Mouse (Mus musculus) spleen, adult 12 weeks (tissue): ENCODE results near the gene Kif3c.

ENCODE experiments used
- DNase-seq: peaks from one replicate; pipeline ENCODE4 v3.0.0; 2022; ENCODE audit warnings: low spot score

The Kif3c gene

DNA sequence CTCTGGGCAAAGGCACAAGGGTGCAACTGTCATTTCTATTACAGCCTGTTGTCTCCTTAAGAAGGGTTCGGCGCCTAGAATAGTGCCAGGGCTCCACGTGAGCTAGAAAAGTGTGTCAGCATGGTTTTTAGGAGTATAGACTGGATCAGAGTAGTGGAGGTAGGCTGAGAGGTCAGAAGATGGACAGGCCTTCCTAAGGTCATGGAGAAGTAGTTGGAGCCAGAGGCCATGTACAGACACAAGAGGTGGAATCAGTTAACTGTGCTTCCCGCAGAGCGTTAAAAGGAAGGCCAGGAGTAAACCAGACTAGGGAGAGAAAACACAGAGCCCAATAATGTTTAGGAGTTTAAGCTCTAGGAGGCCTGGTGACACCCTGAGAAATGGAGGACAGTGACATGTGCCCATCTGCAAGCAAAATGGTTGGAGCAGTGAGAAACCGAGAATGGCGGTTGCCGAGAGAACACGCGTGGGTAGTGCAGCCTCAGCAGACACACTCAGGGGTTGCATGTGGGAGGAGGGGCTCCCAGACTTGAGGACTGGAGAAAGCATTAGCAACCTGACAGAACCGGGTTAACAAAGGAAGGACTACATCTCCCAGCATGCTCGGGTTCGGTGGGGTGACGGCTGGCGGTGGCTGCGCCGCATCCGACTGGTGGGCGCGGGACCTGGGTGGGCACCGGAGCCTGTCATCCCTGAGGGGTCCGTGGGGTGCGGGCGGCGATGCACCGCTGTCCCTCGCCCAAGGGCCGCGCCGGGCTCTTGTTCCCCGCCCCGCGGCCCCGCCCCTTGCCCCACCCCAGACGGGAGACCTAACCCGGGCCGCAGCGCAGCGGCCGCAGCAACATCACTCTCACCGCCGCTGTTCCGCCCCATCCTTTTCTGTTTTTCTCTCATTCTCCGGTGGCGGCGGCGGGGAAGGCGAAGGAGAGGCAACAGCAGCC, at the start of gene Kif3c:
TSS of gene Kif3c (plus strand) at position 625 of the 941 bp plus-strand sequence.
- DNase-seq: peak; percentile 25

DNA sequence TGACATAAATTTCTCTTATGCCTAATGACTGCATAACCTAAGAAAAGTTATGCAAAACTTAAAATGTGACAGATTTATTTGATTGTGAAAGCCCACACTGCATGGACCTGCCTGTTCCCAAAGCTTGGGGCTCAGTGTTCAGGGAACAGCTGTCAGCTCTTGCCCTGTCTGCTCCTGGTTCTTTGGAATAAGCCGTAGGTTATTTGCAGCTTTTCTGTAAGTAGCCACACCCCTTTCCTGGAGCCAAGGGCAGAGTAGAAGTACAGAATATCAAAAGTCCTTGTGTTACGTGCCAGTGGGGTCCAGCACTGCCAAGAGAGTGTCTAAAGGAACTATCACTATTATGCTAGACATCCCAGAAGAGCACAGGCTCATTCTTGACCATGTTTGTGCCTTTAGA, 48.8 kb upstream of the Kif3c start:
- no peak for DNase-seq

DNA sequence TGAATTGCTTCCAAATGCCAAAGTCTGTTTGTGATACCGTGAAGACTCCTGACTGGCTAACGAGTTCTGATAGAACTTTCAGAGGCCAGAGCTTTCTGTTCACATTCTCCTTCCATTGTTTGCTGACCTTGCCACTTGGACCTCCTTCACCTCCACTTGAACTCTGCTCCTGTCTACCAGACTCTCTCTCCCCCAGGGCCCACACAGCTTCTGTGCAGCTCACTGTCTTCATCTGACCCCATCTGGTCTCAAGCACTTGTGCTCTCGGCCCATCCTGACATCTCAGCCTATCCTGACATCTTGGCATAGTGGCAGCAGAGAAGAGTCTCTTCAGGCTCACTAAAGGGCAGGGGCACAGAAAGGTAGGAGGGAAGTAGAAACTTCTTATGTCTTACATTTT, 48.0 kb upstream of the Kif3c start:
- DNase-seq: no peak

DNA sequence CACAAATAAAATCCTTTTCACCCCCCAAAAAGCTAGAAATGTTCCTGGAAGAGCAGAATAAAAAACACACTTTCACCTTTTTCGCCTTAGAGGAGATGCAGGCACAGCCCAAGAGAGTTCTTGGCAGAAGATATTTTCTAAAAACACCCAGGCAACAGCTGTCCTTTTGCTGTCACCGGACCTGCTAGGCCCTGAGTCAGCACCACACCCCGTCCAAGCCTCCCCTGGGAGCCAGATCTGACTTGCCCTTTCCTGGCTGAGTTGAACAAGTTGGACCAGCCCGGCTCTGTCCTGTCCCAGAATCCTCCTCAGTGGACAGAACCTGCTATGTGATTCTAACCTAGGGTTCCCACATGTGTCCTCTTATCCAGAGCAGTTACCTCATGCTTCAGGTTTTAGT, 45.6 kb upstream of the Kif3c start:
- no peak for DNase-seq

GRCm38 (mm10) chr12:3323241-3323640, 41.7 kb upstream of the Kif3c start:
- DNase-seq: no peak

DNA sequence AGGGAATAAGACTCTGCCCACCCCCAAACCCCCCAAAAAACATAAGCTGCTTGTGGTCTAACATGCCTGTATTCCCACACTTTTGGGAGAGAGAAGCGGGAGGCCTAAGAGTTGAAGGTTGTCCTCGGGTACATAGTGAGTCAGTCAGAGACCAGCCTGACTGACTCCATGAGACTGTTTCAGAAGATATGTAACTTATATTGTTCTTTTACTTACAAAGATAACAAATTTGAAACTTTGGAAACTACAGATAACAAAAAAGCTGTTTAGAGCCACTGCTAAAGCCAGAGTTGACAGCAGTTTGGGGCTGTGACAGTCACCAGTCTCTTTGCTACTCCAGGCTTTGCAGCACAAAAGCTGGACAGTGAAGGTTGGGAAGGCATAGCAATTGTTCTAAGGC, 39.7 kb upstream of the Kif3c start:
- no peak for DNase-seq

DNA sequence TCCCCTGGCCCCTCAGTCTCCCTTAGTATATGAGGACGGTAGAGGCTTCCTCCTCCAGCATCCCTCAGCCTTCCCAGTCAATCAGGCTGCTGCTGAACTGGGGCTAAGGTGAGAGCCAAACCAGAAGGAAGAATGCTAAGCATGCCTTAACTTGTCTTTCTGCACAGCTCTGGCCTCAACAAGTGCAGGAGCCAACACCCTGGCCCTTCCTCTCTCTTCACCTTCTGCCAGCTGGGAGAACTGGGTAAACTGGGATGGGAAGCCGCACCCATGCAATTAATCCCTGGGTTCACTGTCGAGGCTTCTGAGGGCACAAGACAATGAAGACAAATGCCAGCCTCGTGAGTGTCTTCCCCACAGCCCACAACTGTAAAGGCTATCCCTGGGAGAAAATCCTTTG, 35.3 kb upstream of the Kif3c start:
- no peak for DNase-seq

GRCm38 (mm10) chr12:3338931-3339330, 26.0 kb upstream of the Kif3c start:
- no peak for DNase-seq

DNA sequence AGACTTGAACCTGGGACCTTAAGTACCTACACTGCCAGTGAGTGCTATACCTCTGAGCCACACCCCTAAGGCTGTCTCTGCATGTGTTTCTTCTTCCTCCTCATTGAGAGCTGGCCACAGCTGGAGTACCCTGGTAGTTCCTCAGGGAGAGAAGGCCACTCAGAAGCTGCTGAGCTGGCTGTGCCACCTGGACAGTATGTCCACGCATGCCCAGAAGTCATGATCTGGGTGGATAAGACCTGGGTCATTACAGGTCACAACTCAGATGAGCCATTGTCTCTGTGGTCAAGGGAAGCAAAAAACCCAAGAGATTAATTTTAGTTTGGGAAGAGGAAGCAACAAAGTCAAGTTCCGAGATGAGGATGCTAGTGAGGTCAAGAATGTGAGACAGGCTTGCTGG, 20.8 kb upstream of the Kif3c start:
- no peak for DNase-seq

DNA sequence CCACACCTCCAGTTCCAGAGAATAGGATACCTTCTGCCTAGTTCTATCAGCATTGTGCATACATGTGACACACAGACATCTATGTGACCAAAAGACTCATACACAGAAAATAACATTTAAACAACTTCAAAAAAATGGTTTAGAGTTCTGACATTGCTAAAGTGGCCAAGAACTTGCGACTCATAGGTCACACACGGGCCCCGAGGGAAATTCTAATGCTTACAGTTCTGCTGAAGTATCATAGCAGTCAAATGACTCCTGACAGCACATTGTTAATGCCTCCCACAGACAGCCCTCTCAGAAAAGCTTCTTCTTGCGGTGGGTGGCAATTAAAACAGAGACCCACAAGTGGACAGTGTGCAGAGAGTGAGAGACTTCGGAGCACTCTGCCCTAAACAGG, 19.9 kb upstream of the Kif3c start:
- DNase-seq: no peak

DNA sequence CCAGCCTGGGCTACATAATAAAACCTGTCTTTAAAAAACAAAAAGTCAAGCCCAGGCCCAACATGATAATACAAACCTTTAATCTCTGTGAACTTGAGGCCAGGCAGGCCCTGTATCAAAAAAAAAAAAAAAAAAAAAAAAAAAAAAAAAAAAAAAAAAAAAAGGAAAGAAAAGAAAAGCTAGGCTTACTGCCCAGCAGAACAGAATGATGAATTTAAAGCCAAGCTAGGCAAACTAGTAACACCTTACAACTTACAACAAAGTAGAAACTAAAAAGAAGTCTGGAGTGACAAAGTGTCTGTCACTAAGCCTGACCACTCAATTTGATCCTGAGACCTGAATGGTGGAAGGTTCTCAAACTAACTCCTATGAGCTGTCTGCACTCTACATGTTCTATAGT, 17.2 kb upstream of the Kif3c start:
- no peak for DNase-seq

DNA sequence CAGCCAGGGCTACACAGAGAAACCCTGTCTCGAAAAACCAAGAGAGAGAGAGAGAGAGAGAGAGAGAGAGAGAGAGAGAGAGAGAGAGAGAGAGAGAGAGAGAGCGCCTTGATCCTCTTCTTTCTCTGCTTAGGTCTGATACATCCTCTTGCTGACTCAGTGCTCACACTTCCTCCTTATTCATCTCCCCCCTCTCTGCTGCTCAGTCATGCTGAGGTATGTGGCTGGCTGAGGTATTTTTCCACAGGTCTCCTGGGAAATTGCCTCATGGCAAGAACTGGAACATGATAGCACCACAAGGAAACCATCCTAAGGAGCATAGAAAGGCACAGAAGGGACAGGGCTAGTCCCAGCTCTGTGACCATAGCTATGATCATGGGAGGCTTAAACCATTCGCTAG, 15.5 kb upstream of the Kif3c start:
- DNase-seq: no peak

DNA sequence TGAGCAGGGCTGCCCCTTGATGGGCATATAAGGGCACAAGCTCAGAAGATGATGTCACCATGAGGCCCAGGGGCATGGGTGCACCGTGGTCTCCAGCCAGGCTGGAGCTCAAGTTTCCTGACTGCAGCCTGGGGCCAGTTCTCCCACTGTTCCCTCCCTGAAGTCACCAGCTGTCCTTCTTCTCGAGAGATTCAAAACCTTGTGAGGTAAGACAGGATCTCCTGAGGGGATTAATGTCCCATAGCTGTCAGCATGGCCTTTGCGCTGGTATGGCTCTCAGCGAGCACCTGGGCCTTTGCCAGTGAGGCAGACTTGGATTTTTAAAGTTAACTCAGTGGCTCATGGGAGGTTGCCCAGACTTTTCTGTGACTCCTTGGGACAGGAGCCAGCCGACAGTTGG, 14.8 kb upstream of the Kif3c start:
- DNase-seq: no peak

DNA sequence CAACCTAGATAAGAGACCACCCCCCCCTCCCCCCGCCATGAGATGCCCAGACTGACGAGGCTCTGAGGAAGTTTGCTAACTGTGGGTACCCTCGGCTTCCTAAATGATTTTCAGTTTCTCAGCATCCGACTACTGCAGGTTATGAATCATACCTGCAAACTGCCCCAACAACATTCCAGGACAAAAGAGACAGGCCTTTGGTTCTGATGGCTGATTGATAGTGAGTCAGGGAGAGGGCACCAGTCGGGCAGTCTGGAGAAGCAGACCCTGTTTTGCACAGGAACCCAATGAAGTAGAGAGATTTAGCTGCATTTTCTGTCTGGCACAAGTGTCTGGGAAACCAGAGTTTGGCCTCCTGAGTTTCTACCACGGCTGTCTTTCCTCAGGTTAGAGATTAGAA, 12.7 kb upstream of the Kif3c start:
- no peak for DNase-seq

DNA sequence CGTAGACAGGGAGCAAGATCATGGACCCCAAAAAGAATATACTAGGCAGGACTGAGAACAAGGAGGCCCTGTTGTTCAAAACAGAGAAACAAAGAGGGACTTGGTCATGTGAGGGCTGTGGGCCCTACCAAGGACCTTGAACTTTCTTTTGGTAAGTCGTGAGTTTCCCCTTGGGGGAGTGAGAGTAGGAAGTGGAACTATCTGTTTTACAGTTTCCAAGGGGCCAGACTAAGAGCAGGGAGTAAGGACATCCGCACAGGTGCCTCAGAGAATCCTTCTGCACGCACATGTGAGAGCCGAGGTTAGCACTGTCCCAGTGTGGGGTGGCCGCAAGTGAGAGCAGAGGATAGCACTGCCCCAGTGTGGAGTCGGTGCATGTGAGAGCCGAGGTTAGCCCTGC, 9.9 kb upstream of the Kif3c start:
- DNase-seq: no peak

DNA sequence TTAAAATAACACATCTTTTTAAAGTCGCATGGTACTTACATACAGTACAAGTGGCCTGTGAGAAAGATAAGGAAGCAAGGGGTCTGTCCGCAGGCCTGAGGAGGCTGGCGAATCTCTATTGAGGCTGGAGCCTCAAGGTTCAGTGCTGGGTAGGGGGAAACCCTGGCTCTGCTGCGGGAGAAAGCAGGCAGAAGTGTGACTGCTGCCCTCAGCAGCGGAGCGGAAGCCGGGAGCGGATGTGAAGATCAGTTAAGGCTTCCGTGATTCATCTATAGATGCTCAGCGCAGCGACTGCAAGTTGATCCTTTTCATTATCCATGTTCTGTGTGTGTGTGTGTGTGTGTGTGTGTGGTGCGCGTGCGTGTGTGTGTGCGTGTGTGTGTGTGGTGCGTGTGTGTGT, 8.1 kb upstream of the Kif3c start:
- no peak for DNase-seq

- DNase-seq: peak; percentile 60
These were observed 5.6 kb upstream of the Kif3c start for GRCm38 (mm10) chr12:3359302-3359701.

DNA sequence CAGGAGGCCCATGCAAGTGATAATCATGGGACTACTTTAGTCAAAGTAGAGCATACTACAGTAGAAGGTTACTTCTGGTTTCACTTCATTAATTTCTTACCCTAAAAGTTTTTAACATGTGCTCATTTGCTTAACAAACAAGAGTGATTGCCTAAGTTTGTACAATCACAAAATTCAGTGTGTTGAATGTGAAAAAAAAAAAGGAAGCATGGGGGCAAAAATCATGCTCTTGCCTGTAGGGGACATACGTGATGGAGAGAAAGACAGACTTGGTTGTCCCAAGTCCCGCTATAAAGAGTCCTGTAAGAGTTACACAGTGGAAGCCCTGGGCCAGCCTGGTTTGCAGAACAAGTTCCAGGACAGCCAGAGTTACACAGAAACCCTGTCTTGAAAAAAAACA, 4.9 kb upstream of the Kif3c start:
- DNase-seq: no peak

DNA sequence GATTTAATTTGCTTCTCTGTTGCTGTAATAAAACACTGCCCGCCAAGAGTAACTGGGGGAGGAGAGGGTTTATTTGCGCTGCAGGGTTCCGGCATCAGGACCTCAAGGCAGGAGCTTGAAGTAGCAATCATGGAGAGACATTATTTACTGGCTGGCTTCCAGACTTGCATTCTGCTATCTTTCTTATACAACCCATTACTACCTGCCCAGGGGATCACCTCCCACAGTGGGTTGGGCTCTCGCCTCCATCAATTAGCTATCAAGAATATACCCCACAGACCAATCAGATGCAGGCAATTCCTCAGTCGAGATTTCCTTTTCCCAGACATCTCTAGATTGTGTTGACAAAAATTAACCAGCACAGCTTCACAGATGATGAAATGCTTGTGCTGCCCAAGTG, 856 bp upstream of the Kif3c start:
- no peak for DNase-seq

DNA sequence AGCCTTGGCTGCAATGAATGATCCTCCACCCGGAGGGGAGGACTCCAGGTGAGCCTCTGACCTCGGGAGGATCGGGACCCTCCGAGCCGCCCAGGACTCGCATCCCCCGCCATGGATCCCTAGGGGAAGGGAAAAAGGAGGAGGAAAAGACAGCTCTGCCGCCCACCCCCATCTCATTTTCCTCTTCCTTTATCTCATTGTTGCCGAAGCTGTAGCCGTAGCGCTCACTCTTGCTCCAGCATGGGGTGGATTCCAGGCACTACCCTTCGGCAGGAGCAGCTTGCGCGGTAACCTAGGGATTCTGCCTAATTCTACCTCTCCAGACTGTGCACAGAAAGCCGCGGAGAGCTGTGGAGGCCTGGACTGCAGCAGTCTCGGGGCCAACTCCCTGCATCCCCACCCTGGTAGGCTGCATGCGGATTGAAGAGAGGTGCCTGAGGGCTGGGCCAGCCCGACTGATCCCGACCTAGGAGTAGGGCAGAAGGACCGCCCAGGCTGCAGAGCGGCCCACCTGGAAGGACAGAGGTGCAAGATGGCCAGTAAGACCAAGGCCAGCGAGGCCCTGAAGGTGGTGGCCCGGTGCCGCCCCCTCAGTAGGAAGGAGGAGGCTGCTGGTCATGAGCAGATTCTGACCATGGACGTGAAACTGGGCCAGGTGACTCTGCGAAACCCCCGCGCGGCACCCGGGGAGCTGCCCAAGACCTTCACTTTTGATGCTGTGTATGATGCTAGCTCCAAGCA, 687 bp downstream of the Kif3c start:
- DNase-seq: no peak

DNA sequence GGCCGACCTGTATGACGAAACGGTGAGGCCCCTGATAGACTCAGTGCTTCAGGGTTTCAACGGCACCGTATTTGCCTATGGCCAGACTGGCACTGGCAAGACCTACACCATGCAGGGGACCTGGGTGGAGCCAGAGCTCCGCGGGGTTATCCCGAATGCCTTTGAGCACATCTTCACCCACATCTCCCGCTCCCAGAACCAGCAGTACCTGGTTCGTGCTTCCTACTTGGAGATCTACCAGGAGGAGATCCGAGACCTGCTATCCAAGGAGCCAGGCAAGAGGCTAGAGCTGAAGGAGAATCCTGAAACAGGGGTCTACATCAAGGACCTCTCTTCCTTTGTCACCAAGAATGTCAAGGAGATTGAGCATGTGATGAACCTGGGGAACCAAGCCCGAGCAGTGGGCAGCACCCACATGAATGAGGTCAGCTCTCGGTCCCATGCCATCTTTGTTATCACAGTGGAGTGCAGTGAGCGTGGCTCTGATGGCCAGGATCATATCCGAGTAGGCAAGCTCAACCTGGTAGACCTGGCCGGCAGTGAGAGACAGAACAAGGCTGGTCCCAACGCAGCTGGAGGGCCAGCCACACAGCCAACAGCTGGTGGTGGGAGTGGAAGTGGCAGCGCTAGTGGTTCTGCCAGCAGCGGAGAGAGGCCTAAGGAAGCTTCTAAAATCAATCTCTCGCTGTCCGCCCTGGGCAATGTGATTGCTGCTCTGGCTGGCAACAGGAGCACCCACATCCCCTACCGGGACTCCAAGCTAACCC, 1.4 kb downstream of the Kif3c start:
- DNase-seq: no peak

GRCm38 (mm10) chr12:3366957-3367260, 2.0 kb downstream of the Kif3c start:
- no peak for DNase-seq

DNA sequence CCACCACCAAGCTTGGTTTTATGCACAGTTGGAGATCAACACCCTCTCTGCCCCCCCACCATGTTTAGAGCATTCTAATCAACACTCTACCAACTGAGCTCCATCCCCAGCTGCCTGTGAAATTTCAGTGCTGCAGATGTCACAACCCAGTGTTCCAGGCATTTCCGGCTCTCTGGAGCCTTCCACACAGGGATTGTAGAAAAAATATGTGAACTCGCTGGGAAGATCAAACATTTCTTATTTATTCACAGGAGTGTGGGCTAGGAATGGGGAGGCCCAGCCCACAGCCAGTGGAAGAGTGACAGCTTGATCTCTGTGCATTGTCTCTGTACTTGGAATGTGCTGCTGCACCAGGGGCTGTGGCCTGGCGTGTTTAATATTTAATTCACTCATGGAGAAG, 3.8 kb downstream of the Kif3c start:
- no peak for DNase-seq
